Mouse (Mus musculus): ENCODE results near the gene Shisa8. TPM values are rescaled to one million over a fixed set of nuclear protein-coding genes. Genes with fewer than 3 reads are reported as not detected.
A peak's percentile ranks its signal among the peaks of the same experiment; 100 is the strongest.
"Not testable (repeated sequence)": the region's sequence is repeated elsewhere in the genome, so short reads cannot be mapped to it uniquely, and the experiment has no call there.

The Shisa8 gene
- total RNA-seq (2021): under 1 TPM; 0.14 to 0.19 TPM

- DNase-seq: no peak
- intact Hi-C loops (cut with DNase I): no loop called here
These were observed at the start of gene Shisa8 for GRCm38 (mm10) chr15:82212752-82213063. Shisa8 (minus strand) TSS chr15:82212815.

GRCm38 (mm10) chr15:82259510-82259909 is 46.9 kb upstream of the Shisa8 start:
- DNase-seq: peak; percentile 33 to 62
- intact Hi-C loops (cut with DNase I): no loop called here

- intact Hi-C loops (cut with DNase I): no loop called here
- no peak for DNase-seq
These were observed 43.3 kb upstream of the Shisa8 start for GRCm38 (mm10) chr15:82255944-82256383.

GRCm38 (mm10) chr15:82255248-82255647 is 42.6 kb upstream of the Shisa8 start:
- DNase-seq: no peak
- intact Hi-C loops (cut with DNase I): no loop called here

- intact Hi-C loops (cut with DNase I): no loop called here
- no peak for DNase-seq
These were observed 39.5 kb upstream of the Shisa8 start, which contains the start of gene 1500009C09Rik for GRCm38 (mm10) chr15:82252097-82252496. 1500009C09Rik (plus strand) TSS chr15:82252397.

- intact Hi-C loops (cut with DNase I): no loop called here
- DNase-seq: no peak
These were observed 39.0 kb upstream of the Shisa8 start for GRCm38 (mm10) chr15:82251579-82251978.

- no peak for DNase-seq
These were observed 34.6 kb upstream of the Shisa8 start for GRCm38 (mm10) chr15:82247131-82247776.

GRCm38 (mm10) chr15:82244805-82245161 is 32.2 kb upstream of the Shisa8 start:
- intact Hi-C loops (cut with DNase I); DNase-seq: not testable (repeated sequence)

More at GRCm38 (mm10) chr15:82247131-82247776, 34.6 kb upstream of the Shisa8 start:
- intact Hi-C loops (cut with DNase I): no loop called here

GRCm38 (mm10) chr15:82244115-82244804 is 31.6 kb upstream of the Shisa8 start, which contains the start of gene Cenpm:
Cenpm (minus strand) TSS chr15:82244748.
- intact Hi-C loops (cut with DNase I): no loop called here
- peak; percentile 91 to 96 for DNase-seq

GRCm38 (mm10) chr15:82243742-82244114 is 31.1 kb upstream of the Shisa8 start:
- intact Hi-C loops (cut with DNase I): no loop called here

GRCm38 (mm10) chr15:82243311-82243710 is 30.7 kb upstream of the Shisa8 start:
- intact Hi-C loops (cut with DNase I): no loop called here
- DNase-seq: no peak

More at GRCm38 (mm10) chr15:82243742-82244114, 31.1 kb upstream of the Shisa8 start:
- no peak for DNase-seq

GRCm38 (mm10) chr15:82236565-82236964 is 23.9 kb upstream of the Shisa8 start:
- peak; percentile 82 to 86 for DNase-seq
- intact Hi-C loops (cut with DNase I): loop anchor here (1.0 to 10.0 kb wide), 3 partner anchors 98 to 282 kb away; no protein-coding TSS in a partner anchor

- intact Hi-C loops (cut with DNase I): loop anchor here (1.0 to 10.0 kb wide), 3 partner anchors 97 to 281 kb away; no protein-coding TSS in a partner anchor
These were observed 23.0 kb upstream of the Shisa8 start for GRCm38 (mm10) chr15:82235661-82236060.

GRCm38 (mm10) chr15:82232651-82233050 is 20.0 kb upstream of the Shisa8 start:
- intact Hi-C loops (cut with DNase I): loop anchor here (5.0 to 10.0 kb wide), 2 partner anchors 50 to 278 kb away; no protein-coding TSS in a partner anchor
- no peak for DNase-seq

More at GRCm38 (mm10) chr15:82235661-82236060, 23.0 kb upstream of the Shisa8 start:
- DNase-seq: no peak

- intact Hi-C loops (cut with DNase I): loop anchor here (5.0 to 10.0 kb wide), 2 partner anchors 49 to 277 kb away; no protein-coding TSS in a partner anchor
- no peak for DNase-seq
These were observed 19.2 kb upstream of the Shisa8 start for GRCm38 (mm10) chr15:82231591-82232378.

GRCm38 (mm10) chr15:82231100-82231499 is 18.5 kb upstream of the Shisa8 start:
- intact Hi-C loops (cut with DNase I): loop anchor here (5.0 to 10.0 kb wide), 2 partner anchors 49 to 276 kb away; no protein-coding TSS in a partner anchor
- no peak for DNase-seq

- DNase-seq: no peak
- intact Hi-C loops (cut with DNase I): loop anchor here (5.0 to 10.0 kb wide), 2 partner anchors 48 to 275 kb away; no protein-coding TSS in a partner anchor
These were observed 17.5 kb upstream of the Shisa8 start for GRCm38 (mm10) chr15:82230098-82230611.

GRCm38 (mm10) chr15:82229542-82230045 is 17.0 kb upstream of the Shisa8 start:
- intact Hi-C loops (cut with DNase I): loop anchor here (5.0 to 10.0 kb wide), 2 partner anchors 47 to 275 kb away; no protein-coding TSS in a partner anchor
- DNase-seq: no peak

- intact Hi-C loops (cut with DNase I): no loop called here
- no peak for DNase-seq
These were observed 13.2 kb upstream of the Shisa8 start for GRCm38 (mm10) chr15:82225769-82226168.

- intact Hi-C loops (cut with DNase I): no loop called here
- DNase-seq: no peak
These were observed 12.1 kb upstream of the Shisa8 start for GRCm38 (mm10) chr15:82224602-82225215.

Measured in heart, postnatal 36 days (tissue).